Mouse (Mus musculus): ENCODE results near the gene Kat2a. TPM values are rescaled to one million over a fixed set of nuclear protein-coding genes. Genes with fewer than 3 reads are reported as not detected.

The Kat2a gene
- total RNA-seq (2021), result 10 to 100 TPM; 11.9 to 12.1 TPM
- long read RNA-seq, experiment 1, transcript Kat2a-201 (18 exons, 3,043 nt), result major isoform, 20 of 36 reads
- long read RNA-seq, experiment 1, partial matches to known transcripts, result 3 of 36 reads
- long read RNA-seq, experiment 1, other reads (novel, unspliced or antisense), result 5 of 36 reads
- long read RNA-seq, experiment 2, transcript Kat2a-201 (18 exons, 3,043 nt), result major isoform, 10 of 17 reads
- long read RNA-seq, experiment 2, partial matches to known transcripts, result 2 of 17 reads
- long read RNA-seq, experiment 2, other reads (novel, unspliced or antisense), result 1 of 17 reads

DNA sequence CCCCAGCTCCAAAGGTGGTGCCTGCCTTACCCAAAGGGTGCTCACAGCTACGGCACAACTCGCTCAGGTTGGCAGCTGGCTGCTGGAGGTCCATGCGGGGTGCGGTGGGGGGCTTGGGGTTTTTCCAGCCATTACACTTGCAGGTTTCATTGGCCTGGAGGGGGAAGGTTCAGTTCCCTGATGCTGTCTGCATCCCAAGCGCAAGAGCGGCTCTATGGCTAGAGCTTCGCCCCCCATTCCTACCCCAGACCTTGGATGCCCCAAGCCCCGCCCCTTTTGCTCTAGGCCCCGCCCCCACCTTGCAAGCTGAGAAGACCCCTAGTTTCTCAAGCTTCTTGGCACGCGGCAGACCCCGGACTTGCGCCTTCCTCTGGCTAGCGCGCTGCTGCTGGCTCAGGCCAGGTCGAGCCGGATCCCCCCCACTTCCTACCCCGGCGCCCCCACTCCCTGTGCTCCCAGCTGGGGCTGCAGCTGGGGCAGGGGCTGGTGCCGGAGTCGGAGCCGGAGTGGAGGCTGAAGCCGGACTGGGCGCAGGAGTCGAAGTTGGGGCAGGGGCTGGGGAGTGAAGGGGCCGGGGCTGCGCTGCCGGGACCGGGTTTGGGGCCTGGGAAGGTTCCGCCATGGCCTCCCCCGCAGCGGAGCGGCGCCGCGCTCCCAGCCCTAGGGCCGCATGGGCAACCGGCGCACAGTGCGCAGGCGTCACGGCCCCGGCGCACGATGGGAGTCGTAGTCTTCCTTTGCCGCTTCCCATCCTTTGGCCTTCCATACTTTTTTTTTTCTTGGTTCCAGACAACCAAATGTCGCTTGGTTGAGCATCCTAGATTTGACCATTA is at the start of gene Kat2a:
Gene Kat2a, minus strand, starts transcription at position 683 of the 833 bp plus-strand sequence.
- DNase-seq, result peak; percentile 93
- no peak; the same call in 1 of the 2 replicates for TF ChIP-seq CTCF (IDR thresholded peaks at IDR 0.05)
- H3K27ac ChIP-seq, result peak within 1 kb of the TSS; percentile 92

DNA sequence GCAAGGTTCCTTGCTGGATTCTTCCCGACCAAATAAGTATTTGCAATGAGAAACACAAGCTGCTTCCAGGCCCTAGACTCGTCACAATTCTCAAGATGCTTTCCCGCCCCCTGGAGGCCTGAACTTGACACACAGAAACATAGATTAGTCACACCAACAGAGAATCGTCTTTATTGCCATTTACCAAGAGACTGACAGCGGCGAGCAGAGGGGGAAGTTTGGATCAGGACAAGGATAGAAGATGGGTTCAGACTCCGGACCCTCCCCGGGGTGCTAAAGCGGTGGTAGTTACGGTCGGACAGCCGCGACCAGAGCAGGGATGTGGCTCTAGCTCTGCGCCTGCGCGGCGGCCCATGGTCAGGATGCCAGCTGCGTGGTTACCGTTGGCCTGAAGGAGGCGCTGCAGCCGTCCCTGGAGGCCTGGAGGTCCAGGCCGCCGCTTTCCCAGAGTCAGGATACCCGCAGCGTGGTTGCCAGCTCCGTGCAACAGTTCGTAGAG is 49.3 kb upstream of the Kat2a start:
- intact Hi-C loops (cut with DNase I), result loop anchor here (1.0 to 2.0 kb wide), 2 partner anchors 17 to 47 kb away; no protein-coding TSS in a partner anchor
- DNase-seq, result peak; percentile 90
- Histone ChIP-seq H3K27ac (peak overlapping the region; percentile 71), H3K4me3 (peak overlapping the region; percentile 67)
- peak; percentile 83 for TF ChIP-seq CTCF (IDR thresholded peaks at IDR 0.05)

More for the DNA sequence above, at the start of gene Kat2a:
- intact Hi-C loops (cut with DNase I), result loop anchor here (10.0 kb wide), 2 partner anchors 143 to 353 kb away; partner anchors contain the start of genes Stat5a and Stat5b
- peak within 1 kb of the TSS; percentile 95 for H3K4me3 ChIP-seq

DNA sequence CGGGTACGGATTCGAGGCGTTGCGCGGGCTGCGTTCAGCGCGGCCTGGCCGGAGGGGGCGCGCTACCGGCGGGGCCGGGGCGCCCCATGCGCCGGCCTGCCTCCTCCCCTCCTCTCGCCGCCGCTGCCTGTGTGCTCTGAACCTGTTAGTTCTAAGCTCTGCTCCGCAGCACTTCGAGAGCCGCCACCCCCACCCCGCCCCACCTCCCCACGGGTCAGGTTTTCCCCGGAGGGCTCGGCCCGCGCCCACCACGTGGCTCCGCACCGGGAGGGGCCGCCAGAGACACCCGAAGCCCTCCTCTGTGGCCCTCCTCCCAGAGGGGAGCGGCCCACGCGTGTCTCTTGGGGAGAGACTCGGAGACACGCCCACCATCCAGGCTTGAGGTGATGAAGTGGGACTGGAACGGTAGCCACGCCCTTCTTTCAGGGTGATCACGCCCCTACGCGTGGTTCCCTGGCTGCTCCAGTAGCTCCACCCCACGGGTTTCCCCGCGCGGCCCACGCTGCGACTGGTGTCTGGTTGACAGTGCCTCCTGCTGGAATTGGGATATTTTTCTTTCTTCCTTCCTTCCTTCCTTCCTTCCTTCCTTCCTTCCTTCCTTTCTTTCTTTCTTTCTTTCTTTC is 47.5 kb upstream of the Kat2a start, which contains the start of gene Kcnh4:
Gene Kcnh4, minus strand, starts transcription at position 332 of the 623 bp plus-strand sequence.
- intact Hi-C loops (cut with DNase I), result loop anchor here (2.0 kb wide), 1 partner anchor 15 kb away; no protein-coding TSS in a partner anchor
- peak; percentile 42 for DNase-seq
- no peak within 1 kb of the TSS for H3K27ac ChIP-seq
- no peak; the same call in 1 of the 2 replicates for TF ChIP-seq CTCF (IDR thresholded peaks at IDR 0.05)
- H3K4me3 ChIP-seq, result peak within 1 kb of the TSS; percentile 56

DNA sequence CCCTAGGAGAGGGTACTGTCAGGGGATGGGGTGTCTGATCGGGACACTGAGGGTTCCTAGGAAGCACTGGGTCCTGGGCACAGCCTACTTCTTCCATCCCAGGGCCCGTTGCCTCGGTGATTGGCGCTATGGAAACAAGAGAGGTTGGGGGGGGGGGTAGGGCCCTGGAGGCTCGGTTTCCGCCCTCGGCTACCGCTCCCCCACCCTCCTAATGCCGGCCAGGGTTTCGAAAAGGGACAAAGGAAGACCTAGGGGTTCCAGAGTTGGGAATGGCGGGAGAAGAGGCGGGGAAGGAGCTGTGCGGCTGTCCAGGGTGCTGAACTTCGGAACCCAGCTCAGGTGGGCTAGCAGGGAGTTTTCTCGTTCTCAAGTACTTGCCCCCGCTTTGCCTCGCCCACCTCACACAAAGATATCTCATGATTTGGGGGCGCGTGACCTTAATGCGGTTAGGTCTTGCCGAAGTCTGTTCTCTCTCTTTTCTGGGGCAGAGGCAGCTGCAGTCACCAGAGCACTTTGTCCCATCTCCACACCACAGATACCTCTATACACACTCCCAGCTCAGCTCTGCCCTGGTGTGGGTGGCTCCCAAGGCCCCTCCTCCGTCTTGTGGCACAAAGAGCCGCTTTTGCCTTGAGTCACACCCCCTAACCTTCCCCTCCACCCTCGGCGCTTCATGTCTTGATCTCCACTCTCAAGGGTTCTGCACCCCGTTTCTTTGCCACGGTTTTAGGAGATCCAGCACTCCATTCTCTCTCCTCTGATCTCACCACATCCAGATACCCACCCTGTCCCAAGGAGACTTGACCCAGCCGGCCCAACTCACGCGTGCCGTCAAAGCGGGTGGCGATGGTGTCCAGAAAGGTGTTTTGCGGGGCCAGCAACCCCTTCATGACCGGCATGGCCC is 46.7 kb upstream of the Kat2a start:
- intact Hi-C loops (cut with DNase I), result no loop called here
- no peak for TF ChIP-seq CTCF (IDR thresholded peaks at IDR 0.05)
- DNase-seq, result peak; percentile 52
- H3K27ac ChIP-seq, result no peak overlapping the region
- H3K4me3 ChIP-seq, result peak overlapping the region; percentile 56

DNA sequence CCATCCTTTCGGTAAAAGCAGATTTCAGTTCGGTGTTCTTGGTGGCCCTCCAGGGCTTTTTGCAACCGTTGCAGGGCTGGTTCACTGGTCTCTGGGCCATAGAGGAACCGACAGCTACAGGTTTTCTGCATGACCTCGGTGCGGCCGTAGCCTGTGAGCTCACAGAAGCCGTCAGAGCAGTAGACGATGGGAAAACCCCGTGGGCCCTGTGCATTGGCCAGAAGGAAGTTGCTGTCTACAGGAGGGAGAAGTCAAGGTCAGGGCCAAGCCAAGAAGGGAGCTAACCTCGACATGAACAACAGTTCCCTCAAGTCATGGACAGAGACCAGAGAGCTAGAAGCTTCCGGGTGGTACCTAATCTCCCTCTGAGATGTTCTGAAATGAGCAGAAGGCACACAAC is 45.3 kb upstream of the Kat2a start:
- H3K27ac ChIP-seq, result no peak overlapping the region
- no peak overlapping the region for H3K4me3 ChIP-seq
- no peak for DNase-seq
- intact Hi-C loops (cut with DNase I), result no loop called here
- no peak for TF ChIP-seq CTCF (IDR thresholded peaks at IDR 0.05)

DNA sequence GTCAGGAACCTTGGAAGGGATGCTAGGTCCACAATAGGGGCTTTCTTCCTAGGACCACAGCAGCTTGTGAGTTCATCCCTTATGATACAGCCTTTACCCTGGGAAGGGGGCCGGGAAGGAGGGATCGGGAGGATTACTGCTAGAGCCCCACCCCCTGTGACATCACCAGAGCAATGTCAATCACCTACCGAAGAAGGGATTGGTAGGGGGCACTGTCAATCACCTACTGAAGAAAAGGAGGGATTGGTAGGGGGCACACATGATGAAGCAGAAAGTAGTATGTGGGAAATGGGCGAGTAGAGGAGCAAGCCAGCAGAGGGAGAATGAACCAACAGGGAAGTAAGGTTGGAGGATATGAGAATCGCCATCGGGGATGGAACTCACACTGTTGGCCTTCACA is 44.2 kb upstream of the Kat2a start:
- intact Hi-C loops (cut with DNase I), result no loop called here
- DNase-seq, result no peak
- Histone ChIP-seq H3K4me3 (no peak overlapping the region), H3K27ac (no peak overlapping the region)
- TF ChIP-seq CTCF (IDR thresholded peaks at IDR 0.05), result no peak

DNA sequence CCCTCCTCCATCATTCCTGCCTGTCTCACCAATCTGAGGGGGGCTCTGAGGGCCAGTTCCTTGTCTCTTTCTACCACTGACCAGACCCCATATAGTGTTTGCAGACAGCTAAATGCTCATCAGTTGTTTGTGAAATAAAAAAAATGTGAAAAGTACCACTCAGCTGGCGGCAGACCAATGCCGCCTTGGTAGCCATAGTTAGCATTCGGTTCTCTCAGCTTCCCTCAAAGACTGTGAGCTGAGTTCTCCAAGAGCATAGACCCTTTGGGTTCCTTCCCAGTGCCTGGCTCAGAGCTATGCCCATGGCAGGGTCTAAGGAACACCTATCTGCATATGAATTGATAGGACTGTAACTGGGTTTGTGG is 42.4 kb upstream of the Kat2a start:
- no peak for TF ChIP-seq CTCF (IDR thresholded peaks at IDR 0.05)
- H3K4me3 ChIP-seq, result no peak overlapping the region
- no peak overlapping the region for H3K27ac ChIP-seq
- intact Hi-C loops (cut with DNase I), result no loop called here
- no peak for DNase-seq

DNA sequence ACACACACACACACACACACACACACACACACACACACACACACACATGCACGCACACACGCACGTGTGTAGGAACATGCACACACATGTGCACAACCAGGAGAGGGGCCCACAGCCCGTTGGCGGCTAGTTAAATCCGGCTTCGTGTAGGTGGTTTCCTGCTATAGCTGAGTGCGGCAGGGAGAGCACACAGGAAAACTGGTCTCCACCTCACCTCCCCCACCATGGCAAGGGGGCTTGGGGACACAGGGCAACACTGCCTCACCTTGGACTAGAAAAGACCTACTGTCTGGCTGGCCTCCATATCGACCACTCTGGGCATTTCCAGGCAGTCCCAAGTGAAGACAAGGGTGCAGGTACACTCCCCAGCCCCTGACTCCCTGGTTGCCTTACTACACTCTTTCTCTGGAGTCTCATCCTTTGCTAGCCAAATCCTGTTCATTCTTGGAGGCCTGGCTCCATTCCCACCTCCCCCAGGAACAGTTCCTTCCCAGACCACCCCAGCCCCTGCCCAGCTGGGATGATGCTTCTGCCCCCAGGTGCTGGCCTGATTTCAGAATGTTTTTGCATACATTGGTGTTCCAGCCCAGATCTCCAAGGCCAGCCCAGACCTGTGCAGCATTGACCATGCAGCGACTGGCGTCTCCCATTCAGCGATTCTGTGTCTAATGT is 41.9 kb upstream of the Kat2a start:
- no peak for TF ChIP-seq CTCF (IDR thresholded peaks at IDR 0.05)
- no peak for DNase-seq
- Histone ChIP-seq H3K4me3 (no peak overlapping the region), H3K27ac (no peak overlapping the region)
- intact Hi-C loops (cut with DNase I), result no loop called here

DNA sequence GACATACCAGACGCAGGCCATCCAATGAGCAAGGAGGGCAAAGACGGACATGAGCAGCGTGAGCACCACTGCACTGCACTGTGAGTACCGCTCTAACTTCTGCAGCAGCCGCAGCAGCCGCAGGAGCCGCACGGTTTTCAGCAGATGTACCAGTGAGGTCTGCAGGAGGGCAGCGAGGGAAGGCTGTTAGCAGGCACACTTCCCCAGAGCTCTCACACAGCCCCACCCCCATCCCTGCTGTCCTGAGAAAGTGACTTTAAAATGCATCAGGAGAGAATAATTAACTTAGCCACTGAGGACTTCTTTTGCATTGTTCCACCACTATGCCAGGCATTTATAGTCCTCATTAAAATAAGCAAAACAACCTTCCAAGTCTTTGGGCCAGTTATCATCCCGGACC is 40.0 kb upstream of the Kat2a start:
- DNase-seq, result no peak
- TF ChIP-seq CTCF (IDR thresholded peaks at IDR 0.05), result no peak
- Histone ChIP-seq H3K27ac (no peak overlapping the region), H3K4me3 (no peak overlapping the region)
- intact Hi-C loops (cut with DNase I), result no loop called here

DNA sequence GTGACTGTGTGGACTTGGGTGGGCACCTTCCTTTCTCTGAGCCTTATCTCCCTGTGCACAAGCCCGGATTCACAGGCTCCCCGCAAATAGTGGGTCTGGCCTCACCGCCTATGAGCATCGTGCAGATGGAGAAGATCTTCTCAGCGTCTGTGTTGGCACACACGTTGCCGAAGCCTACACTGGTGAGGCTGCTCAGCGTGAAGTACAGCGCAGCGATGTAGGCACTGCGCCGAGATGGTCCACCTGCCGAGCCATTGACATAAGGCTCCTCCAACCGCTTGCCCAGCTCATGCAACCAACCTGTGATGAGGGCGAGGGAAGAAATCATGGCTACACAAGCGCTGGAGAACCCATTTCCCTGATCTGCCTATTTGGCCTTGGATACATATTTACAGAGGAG is 37.9 kb upstream of the Kat2a start:
- H3K4me3 ChIP-seq, result no peak overlapping the region
- intact Hi-C loops (cut with DNase I), result no loop called here
- TF ChIP-seq CTCF (IDR thresholded peaks at IDR 0.05), result no peak
- no peak overlapping the region for H3K27ac ChIP-seq
- DNase-seq, result no peak

DNA sequence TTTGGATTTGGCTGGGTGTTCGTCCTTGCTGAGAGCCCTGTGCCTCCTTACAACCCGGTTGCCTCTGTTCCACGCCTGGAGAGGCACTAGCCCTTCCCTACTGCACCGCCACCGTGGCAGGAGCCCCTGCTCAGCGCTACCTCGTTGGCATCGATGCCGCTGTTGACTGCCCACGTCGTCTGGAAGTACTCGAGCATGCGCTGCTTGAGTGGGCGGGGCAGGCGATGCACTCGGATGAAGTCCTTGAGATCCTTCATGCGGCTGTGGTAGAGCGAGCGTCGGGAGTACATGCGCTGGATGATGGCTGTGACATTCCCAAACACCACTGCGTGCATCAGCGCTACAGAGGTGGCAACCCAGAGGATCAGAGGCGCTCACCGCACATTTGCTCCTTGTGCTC is 37.2 kb upstream of the Kat2a start:
- no peak for DNase-seq
- Histone ChIP-seq H3K4me3 (no peak overlapping the region), H3K27ac (no peak overlapping the region)
- no peak for TF ChIP-seq CTCF (IDR thresholded peaks at IDR 0.05)
- intact Hi-C loops (cut with DNase I), result no loop called here

Data from gastrocnemius, adult 2 months (tissue).